Mouse (Mus musculus): ENCODE data around the gene Rnf114. TPM values are rescaled to one million over a fixed set of nuclear protein-coding genes. Genes with fewer than 3 reads are reported as not detected.

The Rnf114 gene
- 10 to 100 TPM; 40.0 to 40.9 TPM for total RNA-seq (2021)
- long read RNA-seq, experiment 1, transcript Rnf114-203 (5 exons, 1,985 nt): minor isoform, 7 of 94 reads
- long read RNA-seq, experiment 1, transcript Rnf114-201 (6 exons, 2,502 nt): major isoform, 66 of 94 reads
- long read RNA-seq, experiment 1, partial matches to known transcripts: 11 of 94 reads
- long read RNA-seq, experiment 1, other reads (novel, unspliced or antisense): 10 of 94 reads
- long read RNA-seq, experiment 2, transcript Rnf114-201 (6 exons, 2,502 nt): major isoform, 54 of 100 reads
- long read RNA-seq, experiment 2, partial matches to known transcripts: 35 of 100 reads
- long read RNA-seq, experiment 2, other reads (novel, unspliced or antisense): 9 of 100 reads

DNA sequence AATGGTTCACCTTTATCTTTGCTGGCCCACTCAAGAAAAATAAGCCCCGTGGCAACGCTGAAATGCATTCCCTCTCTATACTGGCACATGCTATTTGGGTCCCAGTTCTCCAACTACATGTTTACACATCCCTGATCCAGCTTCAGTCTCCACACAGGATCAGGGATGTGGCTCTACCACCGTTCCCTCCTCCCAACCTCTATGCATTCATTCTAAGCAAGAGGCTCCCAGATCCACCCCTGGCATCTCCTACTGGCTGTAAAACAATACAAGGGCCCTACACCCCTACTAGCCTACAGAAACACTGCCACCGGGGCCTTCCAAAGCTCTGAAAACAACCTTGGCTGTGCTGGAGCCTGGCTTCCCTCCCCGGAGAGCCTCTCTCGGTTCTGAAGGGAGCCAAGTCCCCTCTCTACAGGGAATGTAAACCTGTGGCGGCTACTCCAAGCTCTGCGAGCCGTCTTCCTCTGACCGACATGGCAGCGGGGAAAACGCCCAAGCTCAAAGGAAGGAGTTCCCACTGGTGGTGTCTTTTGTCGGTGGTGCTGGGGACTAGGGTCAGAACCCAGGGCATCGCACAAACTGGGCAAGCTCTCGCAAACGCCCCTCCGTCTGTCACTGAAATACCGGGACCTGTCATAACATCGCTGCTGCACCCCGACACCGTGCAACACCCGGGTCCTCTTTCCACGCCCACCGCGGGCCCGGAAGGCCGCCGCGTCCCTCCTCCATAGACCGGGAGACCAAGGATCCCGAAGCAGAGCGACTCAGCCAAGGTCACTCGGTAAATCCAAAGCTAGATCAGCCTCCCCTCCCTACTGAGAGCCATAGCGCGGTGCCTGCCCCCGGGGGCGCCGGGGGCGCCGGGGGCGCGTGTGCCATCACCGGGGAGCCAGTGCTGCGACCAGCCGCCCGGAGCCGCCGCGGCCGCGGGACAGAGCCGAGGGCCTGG, at the start of gene Rnf114:
Gene Rnf114 (plus strand): TSS at position 889 of the 952 bp plus-strand sequence.
- Histone ChIP-seq H3K27ac (peak within 1 kb of the TSS; percentile 96), H3K4me3 (peak within 1 kb of the TSS; percentile 92)
- intact Hi-C loops (cut with DNase I): no loop called here
- DNase-seq: no peak
- no peak for TF ChIP-seq CTCF (IDR thresholded peaks at IDR 0.05)

DNA sequence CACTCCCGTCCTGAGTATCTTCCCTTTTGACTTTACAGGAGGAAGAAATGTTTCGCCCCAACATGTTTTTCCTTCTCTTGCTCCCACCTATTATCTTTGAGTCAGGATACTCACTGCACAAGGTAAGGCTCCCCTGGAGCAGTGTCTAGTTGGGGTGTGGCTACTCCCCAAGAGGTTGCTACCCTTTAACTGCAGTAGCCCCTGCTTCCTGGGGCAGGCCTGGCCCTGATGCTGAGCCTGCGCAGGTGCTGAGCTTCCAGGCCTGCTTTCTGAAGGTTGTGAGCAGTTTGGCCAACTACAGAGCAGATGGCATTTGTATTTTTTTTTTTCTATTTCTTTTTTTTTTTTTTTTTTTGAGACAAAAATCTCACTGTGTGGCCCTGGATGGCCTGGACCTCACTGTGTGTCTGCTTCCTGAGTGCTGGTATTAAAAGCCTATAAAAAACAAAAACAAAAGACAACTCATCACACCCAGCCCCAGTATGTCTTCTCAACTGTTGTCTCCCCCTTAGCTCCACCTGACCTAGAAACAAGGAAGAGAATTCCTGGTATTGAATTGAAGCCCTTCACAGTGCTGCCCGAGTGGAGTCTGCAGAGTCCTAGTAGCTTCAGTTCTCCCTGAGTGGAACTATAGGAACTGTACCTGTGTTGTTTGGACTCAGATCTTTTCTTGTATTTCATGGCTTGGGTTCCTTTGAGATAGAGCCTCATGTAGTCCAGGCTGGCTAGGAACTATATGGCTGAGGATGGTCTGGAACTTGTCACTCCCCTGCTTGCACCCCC, 48.8 kb upstream of the Rnf114 start:
- TF ChIP-seq CTCF (IDR thresholded peaks at IDR 0.05): no peak
- no peak for DNase-seq
- H3K4me3 ChIP-seq: no peak overlapping the region
- no peak overlapping the region for H3K27ac ChIP-seq
- intact Hi-C loops (cut with DNase I): no loop called here

DNA sequence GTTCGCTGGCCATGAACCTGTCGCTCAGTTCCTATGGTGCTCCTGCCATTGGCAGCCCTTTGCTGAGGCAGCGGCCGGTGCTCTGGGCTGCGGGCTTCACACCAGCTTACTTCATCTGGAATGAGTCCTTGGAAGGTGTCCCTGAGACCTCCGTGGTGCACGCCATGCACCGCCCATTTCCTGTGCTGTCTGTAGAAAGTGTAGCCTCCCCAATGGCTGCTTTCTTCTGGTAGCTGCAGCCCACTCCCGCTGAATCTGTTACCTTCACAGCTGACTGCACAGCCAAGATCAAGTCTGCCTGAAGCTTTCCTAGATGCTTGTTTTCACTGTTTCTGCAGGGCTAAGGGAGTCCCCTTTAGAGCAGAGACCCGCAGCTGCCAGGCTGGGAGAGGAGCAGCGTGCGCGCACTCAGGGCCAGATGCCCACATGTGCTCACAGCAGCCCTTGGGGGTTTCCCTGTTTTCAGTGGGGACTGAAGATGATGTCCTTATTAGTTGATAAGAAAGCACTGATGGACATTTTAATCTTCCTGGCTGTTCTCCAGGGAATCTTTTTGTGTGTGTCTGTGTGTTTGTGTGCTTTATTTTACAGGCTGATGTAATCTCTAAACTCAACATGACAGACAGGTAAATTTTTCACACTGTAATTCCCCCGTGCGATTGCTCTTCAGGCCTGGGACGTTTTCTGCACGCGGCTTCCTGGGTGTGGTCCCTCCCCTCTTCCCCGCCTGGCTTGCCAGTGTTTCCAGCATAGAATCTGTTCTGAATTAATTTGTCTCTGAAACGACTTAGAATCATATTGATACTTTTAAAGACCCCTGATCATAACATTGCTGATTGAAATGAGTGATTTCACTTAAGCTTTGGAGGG, 46.3 kb upstream of the Rnf114 start:
- Histone ChIP-seq H3K27ac (no peak overlapping the region), H3K4me3 (no peak overlapping the region)
- DNase-seq: no peak
- intact Hi-C loops (cut with DNase I): no loop called here
- no peak for TF ChIP-seq CTCF (IDR thresholded peaks at IDR 0.05)

DNA sequence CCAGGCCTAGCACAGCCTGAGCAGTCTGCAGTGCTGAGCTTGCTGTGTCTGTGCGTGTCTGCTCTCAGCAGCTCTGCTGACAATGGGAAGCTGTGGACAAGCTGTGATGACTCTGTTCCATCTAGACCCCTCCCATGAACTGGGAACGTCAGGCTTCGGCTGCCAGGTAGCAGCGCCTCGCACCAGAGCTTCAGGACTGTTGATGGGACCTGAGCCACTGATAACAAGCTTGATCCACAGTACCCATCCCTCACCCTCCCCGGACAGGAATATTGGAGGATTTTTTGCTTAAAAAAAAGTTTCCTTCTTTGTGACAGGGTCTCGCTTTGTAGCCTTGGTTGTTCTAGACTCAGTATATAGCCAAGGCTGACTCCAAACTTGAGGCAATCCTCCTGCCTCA, 45.2 kb upstream of the Rnf114 start:
- TF ChIP-seq CTCF (IDR thresholded peaks at IDR 0.05): no peak

DNA sequence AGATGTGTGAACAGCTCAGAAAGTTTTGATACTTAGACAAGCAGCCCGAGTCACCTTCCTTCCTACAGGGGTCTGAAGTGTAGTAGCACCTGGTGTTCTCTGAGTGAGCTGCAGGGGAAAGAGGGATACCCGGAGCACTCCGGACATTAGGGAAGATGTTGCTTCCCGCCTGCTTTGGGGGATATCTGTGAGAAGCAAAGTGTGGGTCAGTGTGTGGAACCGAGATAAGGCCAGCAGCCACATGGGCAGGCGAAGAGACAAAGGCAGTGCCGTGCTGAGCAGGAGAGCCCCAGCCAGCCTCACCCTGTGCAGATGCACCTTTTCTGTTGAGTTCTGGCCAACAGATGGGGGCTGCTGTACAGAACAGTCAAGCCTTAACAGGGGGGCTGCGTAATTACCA, 44.8 kb upstream of the Rnf114 start:
- Histone ChIP-seq H3K4me3 (no peak overlapping the region), H3K27ac (no peak overlapping the region)
- peak; percentile 10 for DNase-seq
- intact Hi-C loops (cut with DNase I): no loop called here
- TF ChIP-seq CTCF (IDR thresholded peaks at IDR 0.05): no peak

More for the DNA sequence above, 45.2 kb upstream of the Rnf114 start:
- DNase-seq: no peak
- intact Hi-C loops (cut with DNase I): no loop called here
- H3K4me3 ChIP-seq: no peak overlapping the region
- no peak overlapping the region for H3K27ac ChIP-seq

DNA sequence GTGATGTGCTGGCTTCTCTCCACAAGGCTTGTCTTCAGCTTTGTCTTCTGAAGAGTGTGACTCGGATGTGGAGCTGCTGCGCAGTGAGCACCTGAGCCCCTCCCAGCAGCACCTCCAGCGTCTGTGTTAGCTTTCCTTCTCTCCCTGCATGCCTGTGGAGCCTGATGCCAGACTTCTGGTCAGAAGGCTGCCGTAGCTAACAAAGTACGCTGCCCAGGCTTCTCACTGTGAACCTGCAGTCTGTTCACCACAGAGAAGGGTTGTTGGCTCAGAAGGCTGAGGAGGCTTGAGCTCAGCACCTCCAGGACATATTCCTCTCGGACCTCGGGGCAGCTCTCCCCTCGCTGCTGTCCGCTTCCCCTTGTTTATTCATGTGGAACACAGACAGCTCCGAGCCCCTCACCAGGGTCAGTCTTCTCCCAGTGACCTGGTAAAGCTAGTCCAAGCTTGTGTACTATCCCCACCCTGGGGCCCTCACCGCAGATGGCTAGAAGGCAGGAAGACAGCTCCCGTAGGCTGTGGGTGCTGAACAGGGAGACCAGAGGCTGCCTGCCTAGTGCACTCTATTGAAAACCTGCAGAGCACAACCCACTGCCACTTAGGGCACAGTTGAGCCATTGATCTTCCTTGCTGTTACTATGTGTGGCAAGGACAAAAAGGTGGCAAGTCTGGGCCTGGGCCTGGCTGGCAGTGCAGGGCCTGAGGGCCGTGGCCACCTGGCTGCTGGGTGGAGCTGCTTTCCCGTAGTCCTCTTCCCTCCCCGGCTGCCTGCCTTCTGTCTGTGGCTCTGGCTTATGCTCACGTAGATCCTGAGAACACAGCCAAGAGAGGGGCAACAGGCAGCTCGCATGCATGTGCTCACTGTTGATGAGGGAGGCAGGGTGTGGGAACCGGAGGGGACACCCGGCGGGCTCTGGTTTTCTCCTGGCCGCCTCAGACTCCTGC, 42.8 kb upstream of the Rnf114 start:
- no peak for TF ChIP-seq CTCF (IDR thresholded peaks at IDR 0.05)
- no peak overlapping the region for H3K27ac ChIP-seq
- H3K4me3 ChIP-seq: no peak overlapping the region
- no peak for DNase-seq
- intact Hi-C loops (cut with DNase I): no loop called here

DNA sequence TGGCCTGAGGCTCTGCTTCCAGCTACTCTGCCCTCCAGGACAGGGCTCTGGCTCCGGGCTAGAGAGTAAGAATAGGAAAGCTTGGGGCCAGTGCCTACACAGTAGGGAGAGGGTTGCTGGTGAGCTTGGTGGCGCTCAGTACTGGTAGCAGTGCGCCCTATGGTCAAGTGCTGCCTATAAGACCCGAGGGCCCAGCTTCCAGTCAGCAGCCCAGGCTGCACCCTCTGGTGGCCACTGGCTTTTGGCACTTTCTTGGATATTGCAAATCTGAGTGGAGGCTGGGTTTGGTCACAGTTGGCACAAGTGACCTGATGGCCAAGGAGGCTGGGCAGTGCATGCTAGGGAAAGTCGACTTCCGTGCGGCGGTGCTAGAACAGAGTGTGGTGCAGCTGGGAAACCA, 41.8 kb upstream of the Rnf114 start:
- TF ChIP-seq CTCF (IDR thresholded peaks at IDR 0.05): peak; percentile 9; the same call in 1 of the 2 replicates
- DNase-seq: no peak
- intact Hi-C loops (cut with DNase I): no loop called here
- no peak overlapping the region for H3K27ac ChIP-seq
- H3K4me3 ChIP-seq: no peak overlapping the region

DNA sequence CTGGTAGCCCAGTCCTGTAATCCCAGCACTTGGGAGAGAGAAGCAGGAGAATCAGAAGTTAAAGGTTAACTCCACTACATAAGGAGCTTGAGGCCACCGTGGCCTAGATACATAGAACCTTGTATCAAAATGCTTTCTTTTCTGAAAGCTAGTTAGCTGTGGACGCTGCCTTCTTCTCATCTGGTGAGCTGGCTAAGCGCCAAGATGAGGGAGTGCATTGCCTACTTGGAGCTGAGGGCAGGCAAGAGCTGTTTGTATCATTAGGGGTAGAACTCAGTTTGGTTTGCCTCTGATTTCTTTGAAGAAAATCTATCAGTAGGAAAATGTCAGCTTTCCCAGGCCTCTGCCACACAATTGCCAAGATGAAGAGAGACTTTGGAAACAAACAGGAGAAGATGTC, 38.6 kb upstream of the Rnf114 start:
- DNase-seq: no peak
- intact Hi-C loops (cut with DNase I): no loop called here

DNA sequence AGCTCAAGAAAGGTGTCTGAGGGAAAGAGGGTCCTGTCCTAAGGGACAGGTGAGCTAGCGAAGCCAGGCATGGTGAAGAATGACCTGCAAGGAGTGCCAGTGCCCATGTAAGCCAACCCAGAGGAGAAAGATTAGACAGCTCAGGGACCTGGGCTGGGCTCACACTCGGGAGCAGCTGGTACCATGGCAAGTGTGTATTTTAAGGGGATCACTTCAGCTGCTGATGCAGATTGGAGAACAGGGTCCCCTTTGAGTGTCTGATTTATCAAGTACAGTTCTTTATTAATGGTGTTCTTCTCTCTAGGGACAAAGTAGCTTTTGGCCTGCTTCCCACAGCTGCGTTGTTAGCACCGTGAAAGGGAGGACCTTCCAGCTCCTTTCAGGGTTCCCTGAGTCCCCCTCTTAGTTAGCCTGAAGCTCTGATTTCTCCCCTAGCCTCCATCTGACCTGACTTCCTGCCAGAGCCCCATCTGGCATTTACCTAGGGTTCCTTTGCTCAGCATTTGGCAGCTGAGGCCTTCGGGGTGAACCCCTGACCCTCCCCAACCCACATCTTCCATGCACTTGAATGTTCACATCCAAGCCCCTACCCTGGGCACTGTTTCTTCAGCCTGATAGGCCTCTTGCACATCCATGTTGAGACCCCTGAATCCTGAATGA, 36.0 kb upstream of the Rnf114 start:
- intact Hi-C loops (cut with DNase I): no loop called here
- H3K27ac ChIP-seq: peak overlapping the region; percentile 71

More for the DNA sequence above, 38.6 kb upstream of the Rnf114 start:
- H3K4me3 ChIP-seq: no peak overlapping the region
- peak overlapping the region; percentile 61; the same call in 1 of the 2 replicates for H3K27ac ChIP-seq
- TF ChIP-seq CTCF (IDR thresholded peaks at IDR 0.05): no peak

DNA sequence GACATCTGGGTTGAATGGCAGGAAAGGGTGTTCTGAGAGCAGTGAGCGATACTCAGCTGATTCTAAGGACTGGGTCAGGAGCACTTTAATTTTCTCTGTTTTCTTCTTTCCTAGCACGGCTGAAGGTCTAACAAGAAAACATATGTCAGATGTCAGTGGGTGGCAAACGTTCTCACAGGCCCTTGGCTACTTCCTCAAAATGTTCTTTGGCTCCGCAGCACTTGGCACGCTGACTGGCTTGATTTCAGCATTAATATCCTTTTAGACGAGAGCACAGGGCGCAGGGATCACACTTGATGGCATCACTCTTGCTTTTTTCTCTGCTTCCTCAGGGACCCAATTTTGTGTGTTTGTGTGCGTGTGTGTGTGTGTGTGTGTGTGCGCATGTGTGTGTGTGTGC, 35.2 kb upstream of the Rnf114 start:
- DNase-seq: peak; percentile 65
- intact Hi-C loops (cut with DNase I): no loop called here
- Histone ChIP-seq H3K27ac (peak overlapping the region; percentile 71), H3K4me3 (no peak overlapping the region)
- TF ChIP-seq CTCF (IDR thresholded peaks at IDR 0.05): no peak

More for the DNA sequence above, 36.0 kb upstream of the Rnf114 start:
- H3K4me3 ChIP-seq: no peak overlapping the region
- TF ChIP-seq CTCF (IDR thresholded peaks at IDR 0.05): no peak
- DNase-seq: peak; percentile 64
